Mouse (Mus musculus): ENCODE measurements around the gene Dio3.

- no peak for TF ChIP-seq POLR2A (IDR thresholded peaks at IDR 0.05; ENCODE audit: control insufficient read depth, extremely low read depth, insufficient read depth, low read length, poor library complexity)
- no peak for TF ChIP-seq CTCF (IDR thresholded peaks at IDR 0.05; ENCODE audit: borderline replicate concordance, control insufficient read depth, extremely low read depth, insufficient read depth, low read length, poor library complexity)
Measured at GRCm38 (mm10) chr12:110298653-110299052, 19.8 kb downstream of the Dio3 start.

All from thymus, adult 2 months (tissue).